Mouse (Mus musculus) stomach, embryonic 15.5 days (tissue): ENCODE data around the gene Avp. TPM values are rescaled to one million over a fixed set of nuclear protein-coding genes. Genes with fewer than 3 reads are reported as not detected.
A peak's percentile ranks its signal among the peaks of the same experiment; 100 is the strongest.

Experiments used
- ATAC-seq: fragments of 200-750 bp; cut with Nextera tagmentation; 2 replicates; pipeline ENCODE4 v1.8.0; 2017; ENCODE audit warnings: low read depth, moderate number of reproducible peaks, moderate TSS enrichment; ENCODE audit not compliant: insufficient read depth, low FRiP score
- H3K27ac ChIP-seq: fragments of 300-500 bp; sonication (generic); 2 replicates; pipeline ENCODE4 v1.5.1; 2015; ENCODE audit warnings: mild to moderate bottlenecking, inconsistent platforms
- H3K27me3 ChIP-seq: fragments of 300-500 bp; sonication (generic); replicated peaks from 2 replicates; pipeline ENCODE4 v1.6.1; 2015; ENCODE audit warnings: inconsistent platforms
- H3K36me3 ChIP-seq: fragments of 300-500 bp; sonication (generic); 2 replicates; pipeline ENCODE4 v1.6.1; 2015; ENCODE audit warnings: inconsistent platforms
- H3K4me1 ChIP-seq: fragments of 300-500 bp; sonication (generic); 2 replicates; pipeline ENCODE4 v1.6.1; 2015; ENCODE audit warnings: inconsistent platforms
- H3K4me2 ChIP-seq: fragments of 300-500 bp; sonication (generic); 2 replicates; pipeline ENCODE4 v1.6.1; 2015; ENCODE audit warnings: mild to moderate bottlenecking, inconsistent platforms
- H3K4me3 ChIP-seq: fragments of 300-500 bp; sonication (generic); replicated peaks from 2 replicates; pipeline ENCODE4 v1.5.1; 2015; ENCODE audit warnings: inconsistent platforms
- H3K9ac ChIP-seq: fragments of 300-500 bp; sonication (generic); 2 replicates; pipeline ENCODE4 v1.6.1; 2015; ENCODE audit warnings: inconsistent platforms
- H3K9me3 ChIP-seq: fragments of 300-500 bp; sonication (generic); 2 replicates; pipeline ENCODE4 v1.6.1; 2016; ENCODE audit warnings: inconsistent platforms
- WGBS: fragments of 180-500 bp; shearing (Covaris S2); methylation state at CpG from one replicate; pipeline ENCODE4 v1.1.7; 2015; 5-methylcytosine and 5-hydroxymethylcytosine counted together
- polyA plus RNA-seq: library from polyadenylated mRNA; unstranded; fragments of >200 nt; fragmentation: Nextera tagmentation; extraction: Ambion mirVana; gene quantifications from 2 replicates; pipeline ENCODE4 v1.2.1, GENCODE M21; 2015

Gene Avp
- polyA plus RNA-seq, 1 experiment from 2014 or later = not detected

GRCm38 (mm10) chr2:130569926-130570325 lies 12.4 kb downstream of the Avp start:
- H3K4me3 ChIP-seq = no peak overlapping the region
- no peaks in the 10 kb centered on the region for H3K9me3 ChIP-seq

GRCm38 (mm10) chr2:130568921-130569320 lies 13.4 kb downstream of the Avp start:
- WGBS = 73% methylated on average over 4 of the region's 4 CpGs
- H3K4me2 ChIP-seq = no peak overlapping the region
- no peak overlapping the region for H3K4me3 ChIP-seq

More at GRCm38 (mm10) chr2:130569926-130570325, 12.4 kb downstream of the Avp start:
- H3K36me3 ChIP-seq = 0 out of 2 replicates have a peak, but pooled peaks cover 3% of the 10 kb centered on the region
- H3K4me2 ChIP-seq = no peak overlapping the region
- no peak overlapping the region for H3K9ac ChIP-seq
- no peak overlapping the region for H3K27ac ChIP-seq
- H3K4me1 ChIP-seq = no peaks in the 10 kb centered on the region
- no peak for ATAC-seq
- peaks cover 1% of the 10 kb centered on the region; the same call in 1 of the 2 replicates for H3K27me3 ChIP-seq

GRCm38 (mm10) chr2:130564983-130565382 lies 17.4 kb downstream of the Avp start:
- WGBS = 84% methylated on average over 8 of the region's 8 CpGs
- no peaks in the 10 kb centered on the region for H3K9me3 ChIP-seq
- no peaks in the 10 kb centered on the region for H3K27me3 ChIP-seq
- H3K4me1 ChIP-seq = peaks cover 13% of the 10 kb centered on the region
- H3K4me2 ChIP-seq = peak overlapping the region; percentile 77
- ATAC-seq = no peak
- no peak overlapping the region for H3K9ac ChIP-seq
- peak overlapping the region; percentile 99 for H3K4me3 ChIP-seq
- H3K36me3 ChIP-seq = 0 out of 2 replicates have a peak, but pooled peaks cover 3% of the 10 kb centered on the region
- no peak overlapping the region for H3K27ac ChIP-seq

More at GRCm38 (mm10) chr2:130568921-130569320, 13.4 kb downstream of the Avp start:
- no peak for ATAC-seq
- Histone ChIP-seq H3K27me3 (no peaks in the 10 kb centered on the region), H3K36me3 (0 out of 2 replicates have a peak, but pooled peaks cover 3% of the 10 kb centered on the region), H3K9me3 (no peaks in the 10 kb centered on the region), H3K27ac (no peak overlapping the region), H3K4me1 (peaks cover 7% of the 10 kb centered on the region; the same call in 1 of the 2 replicates), H3K9ac (no peak overlapping the region)

- H3K27me3 ChIP-seq = no peaks in the 10 kb centered on the region
- WGBS = under 1% methylated on average over 23 of the region's 23 CpGs
- 0 out of 2 replicates have a peak, but pooled peaks cover 3% of the 10 kb centered on the region for H3K36me3 ChIP-seq
- H3K4me2 ChIP-seq = peak overlapping the region; percentile 77
- no peak overlapping the region for H3K27ac ChIP-seq
- H3K9me3 ChIP-seq = no peaks in the 10 kb centered on the region
- H3K9ac ChIP-seq = peak overlapping the region; percentile 94
- peak overlapping the region; percentile 99 for H3K4me3 ChIP-seq
- ATAC-seq = 0 out of 2 replicates have a peak, but pooled peaks have one; percentile 8
- H3K4me1 ChIP-seq = peaks cover 13% of the 10 kb centered on the region
Observed at GRCm38 (mm10) chr2:130564063-130564462, 18.3 kb downstream of the Avp start.

- Histone ChIP-seq H3K27me3 (no peaks in the 10 kb centered on the region), H3K9me3 (no peaks in the 10 kb centered on the region), H3K27ac (peak within 1 kb of the TSS; percentile 75), H3K4me1 (peaks cover 13% of the 10 kb centered on the region), H3K4me2 (peak within 1 kb of the TSS; percentile 77), H3K9ac (peak within 1 kb of the TSS; percentile 94), H3K36me3 (0 out of 2 replicates have a peak, but pooled peaks cover 3% of the 10 kb centered on the region), H3K4me3 (peak within 1 kb of the TSS; percentile 99)
- peak; percentile 99 for ATAC-seq
- WGBS = under 1% methylated on average over 61 of the region's 61 CpGs
Observed at GRCm38 (mm10) chr2:130563212-130564055, 18.9 kb downstream of the Avp start, which contains the start of gene Mrps26. Gene Mrps26, plus strand, starts transcription at chr2:130563742.

- Histone ChIP-seq H3K4me2 (no peak overlapping the region), H3K27ac (no peak overlapping the region), H3K9me3 (no peaks in the 10 kb centered on the region), H3K36me3 (peaks cover 34% of the 10 kb centered on the region), H3K4me3 (no peak overlapping the region), H3K9ac (no peak overlapping the region), H3K27me3 (no peaks in the 10 kb centered on the region), H3K4me1 (peaks cover 5% of the 10 kb centered on the region; the same call in 1 of the 2 replicates)
- 75% methylated on average over 2 of the region's 2 CpGs for WGBS
- ATAC-seq = no peak
Observed at GRCm38 (mm10) chr2:130558015-130558414, 24.3 kb downstream of the Avp start.

GRCm38 (mm10) chr2:130557462-130557861 lies 24.9 kb downstream of the Avp start:
- Histone ChIP-seq H3K4me1 (no peaks in the 10 kb centered on the region), H3K27me3 (no peaks in the 10 kb centered on the region), H3K4me2 (no peak overlapping the region), H3K4me3 (no peak overlapping the region), H3K9ac (no peak overlapping the region), H3K9me3 (no peaks in the 10 kb centered on the region), H3K36me3 (peaks cover 38% of the 10 kb centered on the region), H3K27ac (no peak overlapping the region)
- no peak for ATAC-seq
- 94% methylated on average over 2 of the region's 2 CpGs for WGBS

- Histone ChIP-seq H3K4me2 (no peak overlapping the region), H3K4me3 (no peak overlapping the region), H3K36me3 (peaks cover 43% of the 10 kb centered on the region), H3K9ac (no peak overlapping the region), H3K4me1 (no peaks in the 10 kb centered on the region), H3K9me3 (no peaks in the 10 kb centered on the region), H3K27me3 (no peaks in the 10 kb centered on the region), H3K27ac (no peak overlapping the region)
- no peak for ATAC-seq
- WGBS = 80% methylated on average over 1 of the region's 1 CpGs
Observed at GRCm38 (mm10) chr2:130556292-130556691, 26.1 kb downstream of the Avp start.

- H3K27ac ChIP-seq = no peak overlapping the region
- H3K27me3 ChIP-seq = no peaks in the 10 kb centered on the region
Observed at GRCm38 (mm10) chr2:130554841-130555240, 27.5 kb downstream of the Avp start.

GRCm38 (mm10) chr2:130546957-130547356 lies 35.4 kb downstream of the Avp start:
- no peak overlapping the region for H3K27ac ChIP-seq
- no peak overlapping the region for H3K4me2 ChIP-seq
- no peaks in the 10 kb centered on the region for H3K4me1 ChIP-seq
- ATAC-seq = no peak
- H3K36me3 ChIP-seq = peaks cover 66% of the 10 kb centered on the region
- WGBS = 84% methylated on average over 8 of the region's 8 CpGs
- H3K4me3 ChIP-seq = no peak overlapping the region
- no peaks in the 10 kb centered on the region for H3K27me3 ChIP-seq
- H3K9me3 ChIP-seq = no peaks in the 10 kb centered on the region
- no peak overlapping the region for H3K9ac ChIP-seq

More at GRCm38 (mm10) chr2:130554841-130555240, 27.5 kb downstream of the Avp start:
- Histone ChIP-seq H3K36me3 (peaks cover 48% of the 10 kb centered on the region), H3K4me2 (no peak overlapping the region), H3K9me3 (no peaks in the 10 kb centered on the region), H3K9ac (no peak overlapping the region), H3K4me1 (no peaks in the 10 kb centered on the region), H3K4me3 (no peak overlapping the region)
- WGBS = 85% methylated on average over 7 of the region's 7 CpGs
- ATAC-seq = no peak

- H3K36me3 ChIP-seq = peaks cover 55% of the 10 kb centered on the region
- ATAC-seq = no peak
- H3K9me3 ChIP-seq = no peaks in the 10 kb centered on the region
- no peak overlapping the region for H3K4me2 ChIP-seq
- no peaks in the 10 kb centered on the region for H3K4me1 ChIP-seq
- no peak overlapping the region for H3K27ac ChIP-seq
- WGBS = 80% methylated on average over 9 of the region's 9 CpGs
- no peak overlapping the region for H3K9ac ChIP-seq
- no peak overlapping the region for H3K4me3 ChIP-seq
- no peaks in the 10 kb centered on the region for H3K27me3 ChIP-seq
Observed at GRCm38 (mm10) chr2:130540266-130540665, 42.1 kb downstream of the Avp start.

- H3K27me3 ChIP-seq = no peaks in the 10 kb centered on the region
- no peak for ATAC-seq
- H3K9ac ChIP-seq = no peak overlapping the region
- no peaks in the 10 kb centered on the region for H3K4me1 ChIP-seq
- 85% methylated on average over 8 of the region's 8 CpGs for WGBS
- no peaks in the 10 kb centered on the region for H3K9me3 ChIP-seq
- H3K27ac ChIP-seq = no peak overlapping the region
- peaks cover 42% of the 10 kb centered on the region for H3K36me3 ChIP-seq
- H3K4me3 ChIP-seq = no peak overlapping the region
- H3K4me2 ChIP-seq = no peak overlapping the region
Observed at GRCm38 (mm10) chr2:130538876-130539546, 43.3 kb downstream of the Avp start.
